Mouse (Mus musculus) intestine, embryonic 14.5 days (tissue): ENCODE results near the gene Dysf. TPM values are rescaled to one million over a fixed set of nuclear protein-coding genes. Genes with fewer than 3 reads are reported as not detected.

ENCODE experiments used
- ATAC-seq: fragments of 200-750 bp; cut with Nextera tagmentation; replicated peaks from 2 replicates; pipeline ENCODE4 v1.8.0; 2017; ENCODE audit warnings: low read depth, moderate number of reproducible peaks, moderate TSS enrichment, moderate library complexity; ENCODE audit not compliant: low FRiP score, low TSS enrichment
- DNase-seq: peaks from one replicate; pipeline ENCODE4 v3.0.0-alpha.2; 2018; ENCODE audit warnings: low spot score
- H3K27ac ChIP-seq: fragments of 300-500 bp; sonication (generic); 2 replicates; pipeline ENCODE4 v1.5.1; 2014; ENCODE audit warnings: low read depth, mild to moderate bottlenecking, control low read depth
- H3K27me3 ChIP-seq: fragments of 300-500 bp; sonication (generic); replicated peaks from 2 replicates; pipeline ENCODE4 v1.6.1; 2014; ENCODE audit warnings: low read length, control low read depth; ENCODE audit not compliant: control insufficient read depth, insufficient read depth
- H3K36me3 ChIP-seq: fragments of 300-500 bp; sonication (generic); 2 replicates; pipeline ENCODE4 v1.6.1; 2014; ENCODE audit warnings: low read length, control low read depth; ENCODE audit not compliant: control insufficient read depth, insufficient read depth
- H3K4me1 ChIP-seq: fragments of 300-500 bp; sonication (generic); replicated peaks from 2 replicates; pipeline ENCODE4 v1.6.1; 2014; ENCODE audit warnings: low read length, control low read depth, mixed read lengths; ENCODE audit not compliant: control insufficient read depth, insufficient read depth
- H3K4me2 ChIP-seq: fragments of 300-500 bp; sonication (generic); 2 replicates; pipeline ENCODE4 v1.6.1; 2014; ENCODE audit warnings: low read length
- H3K4me3 ChIP-seq: fragments of 300-500 bp; sonication (generic); 2 replicates; pipeline ENCODE4 v1.5.1; 2014; ENCODE audit warnings: low read depth, low read length, control low read depth, mixed read lengths
- H3K9ac ChIP-seq: fragments of 300-500 bp; sonication (generic); 2 replicates; pipeline ENCODE4 v1.6.1; 2014; ENCODE audit warnings: mild to moderate bottlenecking, low read length
- H3K9me3 ChIP-seq: fragments of 300-500 bp; sonication (generic); 2 replicates; pipeline ENCODE4 v1.6.1; 2016; ENCODE audit warnings: low read length, control low read depth; ENCODE audit not compliant: control insufficient read depth
- WGBS: fragments of 180-500 bp; shearing (Covaris S2); extraction: QIAGEN DNeasy Blood & Tissue Kit; methylation state at CpG from one replicate; pipeline ENCODE4 v1.1.7; 2014; 5-methylcytosine and 5-hydroxymethylcytosine counted together
- polyA plus RNA-seq: library from polyadenylated mRNA; unstranded; fragments of >200 nt; fragmentation: Nextera tagmentation; extraction: Ambion mirVana; gene quantifications from 2 replicates; pipeline ENCODE4 v1.2.1, GENCODE M21; 2014

Dysf gene
- polyA plus RNA-seq, 1 experiment from 2014 or later = 11.1 TPM

GRCm38 (mm10) chr6:84228786-84229185, 220.4 kb downstream of the Dysf start:
- Histone ChIP-seq H3K4me2 (no peak overlapping the region), H3K4me3 (no peak overlapping the region), H3K36me3 (no peaks in the 10 kb centered on the region), H3K27me3 (no peaks in the 10 kb centered on the region), H3K9ac (no peak overlapping the region), H3K9me3 (no peaks in the 10 kb centered on the region), H3K27ac (no peak overlapping the region), H3K4me1 (no peaks in the 10 kb centered on the region)
- ATAC-seq (no peak), DNase-seq (no peak)
- WGBS = 38% methylated on average over 5 of the region's 5 CpGs

DNA sequence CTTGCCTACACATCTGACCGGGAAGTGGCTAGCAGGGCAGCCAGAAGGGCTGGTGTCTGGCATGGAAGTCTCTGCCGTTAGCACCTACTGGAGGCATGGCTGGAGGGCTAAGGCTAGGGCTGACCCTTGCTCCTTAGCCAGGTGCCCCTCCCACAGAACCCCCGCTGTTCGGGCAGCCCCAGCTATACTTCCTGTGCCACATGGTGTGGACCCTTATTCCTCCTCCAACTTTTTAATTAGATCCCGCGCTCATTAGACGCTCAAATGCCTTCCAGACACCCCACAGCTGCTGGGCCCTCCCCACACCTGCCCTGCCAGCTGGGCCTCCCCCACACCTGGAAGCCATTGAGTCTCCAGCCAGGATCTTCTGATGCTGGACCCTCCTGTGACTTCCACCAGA, 221.3 kb downstream of the Dysf start:
- Histone ChIP-seq H3K4me1 (no peaks in the 10 kb centered on the region), H3K27ac (no peak overlapping the region), H3K27me3 (no peaks in the 10 kb centered on the region), H3K9me3 (no peaks in the 10 kb centered on the region), H3K9ac (no peak overlapping the region), H3K4me2 (no peak overlapping the region), H3K4me3 (no peak overlapping the region), H3K36me3 (no peaks in the 10 kb centered on the region)
- DNase-seq (no peak), ATAC-seq (no peak)
- WGBS = 68% methylated on average over 7 of the region's 7 CpGs

GRCm38 (mm10) chr6:84231108-84231507, 222.7 kb downstream of the Dysf start:
- 61% methylated on average over 7 of the region's 7 CpGs for WGBS
- DNase-seq = no peak

GRCm38 (mm10) chr6:84232063-84232760, 223.8 kb downstream of the Dysf start:
- 48% methylated on average over 8 of the region's 8 CpGs for WGBS
- DNase-seq (no peak), ATAC-seq (no peak)
- Histone ChIP-seq H3K9me3 (no peaks in the 10 kb centered on the region), H3K4me3 (no peak overlapping the region), H3K9ac (no peak overlapping the region), H3K27ac (no peak overlapping the region), H3K36me3 (no peaks in the 10 kb centered on the region), H3K4me1 (no peaks in the 10 kb centered on the region), H3K4me2 (no peak overlapping the region), H3K27me3 (no peaks in the 10 kb centered on the region)

More at GRCm38 (mm10) chr6:84231108-84231507, 222.7 kb downstream of the Dysf start:
- Histone ChIP-seq H3K4me1 (no peaks in the 10 kb centered on the region), H3K4me3 (no peak overlapping the region), H3K9ac (no peak overlapping the region), H3K27ac (no peak overlapping the region), H3K36me3 (no peaks in the 10 kb centered on the region), H3K9me3 (no peaks in the 10 kb centered on the region), H3K27me3 (no peaks in the 10 kb centered on the region), H3K4me2 (no peak overlapping the region)
- ATAC-seq = no peak

DNA sequence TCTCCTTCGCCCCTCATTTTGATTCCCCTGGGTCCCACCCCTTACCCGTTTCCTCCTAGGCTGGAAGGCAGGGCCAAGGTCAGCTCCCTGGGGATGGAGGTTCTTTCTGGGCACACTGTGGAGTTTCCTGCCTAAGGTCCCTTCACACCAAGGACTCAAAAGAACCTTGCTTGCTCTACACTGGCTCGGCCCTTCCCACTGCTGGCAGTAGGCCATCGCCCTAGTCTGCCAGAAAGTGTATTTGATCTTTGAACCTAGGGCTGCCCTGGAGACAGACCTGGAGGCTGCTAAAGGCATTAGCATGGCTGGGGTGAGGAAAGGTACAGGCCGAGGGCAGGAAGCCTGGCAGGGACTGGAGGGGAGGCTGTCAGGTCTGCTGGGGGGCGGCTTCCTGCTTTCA, 225.4 kb downstream of the Dysf start:
- Histone ChIP-seq H3K9ac (no peak overlapping the region), H3K4me2 (no peak overlapping the region), H3K4me3 (no peak overlapping the region), H3K9me3 (no peaks in the 10 kb centered on the region), H3K27me3 (no peaks in the 10 kb centered on the region), H3K36me3 (no peaks in the 10 kb centered on the region), H3K27ac (no peak overlapping the region), H3K4me1 (no peaks in the 10 kb centered on the region)
- DNase-seq (no peak), ATAC-seq (no peak)
- 54% methylated on average over 6 of the region's 6 CpGs for WGBS

- no peaks in the 10 kb centered on the region for H3K36me3 ChIP-seq
- 96% methylated on average over 2 of the region's 2 CpGs for WGBS
- no peaks in the 10 kb centered on the region for H3K27me3 ChIP-seq
- no peak overlapping the region for H3K9ac ChIP-seq
- H3K4me1 ChIP-seq = no peaks in the 10 kb centered on the region
- H3K9me3 ChIP-seq = no peaks in the 10 kb centered on the region
- ATAC-seq = no peak
- H3K4me2 ChIP-seq = no peak overlapping the region
- H3K27ac ChIP-seq = no peak overlapping the region
- no peak overlapping the region for H3K4me3 ChIP-seq
- no peak for DNase-seq
Measured at GRCm38 (mm10) chr6:84235365-84235764, 227.0 kb downstream of the Dysf start.

- no peak for ATAC-seq
- Histone ChIP-seq H3K4me2 (no peak overlapping the region), H3K4me3 (no peak overlapping the region), H3K4me1 (no peaks in the 10 kb centered on the region), H3K27me3 (no peaks in the 10 kb centered on the region), H3K9ac (no peak overlapping the region), H3K9me3 (no peaks in the 10 kb centered on the region), H3K27ac (no peak overlapping the region), H3K36me3 (no peaks in the 10 kb centered on the region)
- 92% methylated on average over 3 of the region's 3 CpGs for WGBS
- DNase-seq = no peak
Measured at GRCm38 (mm10) chr6:84243385-84243784, 235.0 kb downstream of the Dysf start.

DNA sequence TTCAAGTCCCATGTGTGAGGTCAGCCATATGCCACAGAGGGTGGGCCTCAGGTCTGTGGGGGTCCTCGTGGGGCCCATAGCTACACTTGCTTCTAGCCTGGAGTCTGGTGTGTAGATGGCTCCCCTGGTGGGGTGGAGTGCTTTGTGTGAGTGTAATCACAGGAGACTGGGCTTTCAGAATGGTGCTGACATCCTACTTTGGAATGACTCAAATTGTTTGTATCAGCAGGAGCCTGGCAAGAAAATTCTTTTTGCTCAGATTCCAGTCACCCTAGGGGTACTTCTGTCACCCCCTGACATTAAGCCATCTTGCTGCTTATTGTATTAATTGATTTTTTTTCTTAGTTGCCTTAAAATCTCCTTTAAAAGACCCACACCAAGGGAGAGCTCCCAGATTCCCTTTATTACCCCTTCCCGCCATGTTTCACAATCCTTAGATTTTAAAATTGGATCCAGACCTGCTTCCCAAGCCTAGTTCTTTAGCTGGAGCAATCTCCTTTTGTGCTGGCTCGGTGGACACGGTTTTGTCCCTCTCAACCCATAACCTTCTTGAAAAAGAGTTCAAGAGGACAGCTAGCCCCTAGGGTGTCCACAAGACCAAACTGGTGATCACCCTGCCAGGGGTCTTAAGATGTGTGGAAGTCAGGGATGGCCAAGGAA, 237.8 kb downstream of the Dysf start:
- Histone ChIP-seq H3K27me3 (no peaks in the 10 kb centered on the region), H3K27ac (no peak overlapping the region), H3K4me1 (no peaks in the 10 kb centered on the region), H3K9ac (no peak overlapping the region), H3K4me3 (no peak overlapping the region), H3K36me3 (no peaks in the 10 kb centered on the region), H3K4me2 (no peak overlapping the region), H3K9me3 (no peaks in the 10 kb centered on the region)
- no peak for DNase-seq
- no peak for ATAC-seq
- 83% methylated on average over 4 of the region's 4 CpGs for WGBS

GRCm38 (mm10) chr6:84246979-84247378, 238.6 kb downstream of the Dysf start:
- no peak overlapping the region for H3K9ac ChIP-seq
- H3K4me2 ChIP-seq = no peak overlapping the region
- DNase-seq (no peak), ATAC-seq (no peak)
- H3K9me3 ChIP-seq = no peaks in the 10 kb centered on the region
- H3K27me3 ChIP-seq = no peaks in the 10 kb centered on the region
- no peaks in the 10 kb centered on the region for H3K36me3 ChIP-seq
- no peak overlapping the region for H3K27ac ChIP-seq
- H3K4me1 ChIP-seq = no peaks in the 10 kb centered on the region
- WGBS = 33% methylated on average over 5 of the region's 5 CpGs
- no peak overlapping the region for H3K4me3 ChIP-seq
